Mouse (Mus musculus): ENCODE measurements at regions not wholly inside any gene's neighbourhood (a gene's known extent, or its start where the extent isn't known, plus 50 kb on each side); places are given as distances from the start of the nearest gene placed in this dataset.

DNA sequence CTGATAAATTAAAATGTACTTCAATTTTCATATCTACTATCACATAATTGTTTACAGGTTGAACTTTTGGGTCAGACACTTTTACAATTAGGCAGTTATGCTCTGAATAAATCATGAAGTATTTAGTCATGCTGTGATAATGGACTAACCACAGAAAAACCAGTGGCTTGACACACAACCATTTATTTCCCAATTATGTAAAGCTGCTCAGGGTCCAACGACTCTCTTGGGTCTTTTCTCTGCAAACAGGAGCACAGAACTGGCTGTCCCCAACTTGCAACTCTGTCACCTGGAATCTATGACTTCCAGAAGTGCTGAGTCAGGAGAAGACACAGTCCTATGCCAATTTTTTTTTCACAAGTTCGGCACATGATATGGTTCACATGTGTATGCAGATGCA is 214.8 kb downstream of the Kcnj2 start:
- DNase-seq (ENCODE audit: low read depth, low spot score) = no peak

- DNase-seq (ENCODE audit: low read depth, low spot score) = no peak
These were observed 215.5 kb downstream of the Kcnj2 start for GRCm38 (mm10) chr11:111281237-111282160.

- DNase-seq (ENCODE audit: low read depth, low spot score) = no peak
These were observed 216.3 kb downstream of the Kcnj2 start for GRCm38 (mm10) chr11:111282283-111282682.

DNA sequence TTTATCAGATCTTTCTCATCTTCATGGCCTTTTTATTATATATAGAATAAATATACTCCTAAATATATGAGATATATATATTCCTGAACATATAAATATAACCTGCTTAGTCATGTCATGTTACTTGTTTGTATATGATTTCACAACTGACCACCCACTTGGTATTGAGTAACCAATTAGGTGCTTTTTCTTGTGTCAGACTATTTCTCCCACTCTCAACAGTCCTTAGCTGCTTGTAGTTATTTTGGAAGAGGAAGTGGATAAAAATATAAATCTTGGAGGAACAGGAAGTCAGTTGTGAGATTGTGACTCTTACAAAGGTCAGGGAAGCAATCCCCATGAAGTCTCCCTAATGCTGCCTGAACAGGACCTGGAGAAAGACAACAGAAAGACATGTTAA is 224.6 kb downstream of the Kcnj2 start:
- DNase-seq (ENCODE audit: low read depth, low spot score) = no peak

- peak; percentile 29 for DNase-seq (ENCODE audit: low read depth, low spot score)
These were observed 230.4 kb downstream of the Kcnj2 start for GRCm38 (mm10) chr11:111296309-111296721.

GRCm38 (mm10) chr11:111312802-111313201 is 246.8 kb downstream of the Kcnj2 start:
- DNase-seq (ENCODE audit: low read depth, low spot score) = no peak

GRCm38 (mm10) chr11:111313566-111313965 is 247.6 kb downstream of the Kcnj2 start:
- DNase-seq (ENCODE audit: low read depth, low spot score) = no peak

DNA sequence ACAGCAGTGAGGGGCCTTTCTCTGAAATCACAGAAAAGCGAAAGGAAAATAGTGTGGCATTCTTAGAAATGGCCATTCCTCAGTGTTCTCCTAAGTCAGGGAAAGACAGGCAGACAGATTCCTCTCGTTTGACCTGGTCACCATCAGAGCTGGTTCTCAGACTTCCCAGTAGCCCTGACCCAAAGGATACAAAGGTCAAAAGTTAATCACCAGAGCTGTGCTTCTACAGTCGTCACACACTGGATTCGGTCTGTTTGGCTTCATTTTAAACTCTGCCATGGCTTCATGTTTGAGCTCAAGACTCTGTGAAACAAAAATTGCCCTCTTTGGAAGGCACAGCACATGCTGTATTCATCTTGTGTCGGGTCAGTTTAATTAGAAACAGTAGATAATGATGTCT is 255.6 kb downstream of the Kcnj2 start:
- DNase-seq (ENCODE audit: low read depth, low spot score) = no peak

- DNase-seq (ENCODE audit: low read depth, low spot score) = no peak
These were observed 258.6 kb downstream of the Kcnj2 start for GRCm38 (mm10) chr11:111324453-111325010.

DNA sequence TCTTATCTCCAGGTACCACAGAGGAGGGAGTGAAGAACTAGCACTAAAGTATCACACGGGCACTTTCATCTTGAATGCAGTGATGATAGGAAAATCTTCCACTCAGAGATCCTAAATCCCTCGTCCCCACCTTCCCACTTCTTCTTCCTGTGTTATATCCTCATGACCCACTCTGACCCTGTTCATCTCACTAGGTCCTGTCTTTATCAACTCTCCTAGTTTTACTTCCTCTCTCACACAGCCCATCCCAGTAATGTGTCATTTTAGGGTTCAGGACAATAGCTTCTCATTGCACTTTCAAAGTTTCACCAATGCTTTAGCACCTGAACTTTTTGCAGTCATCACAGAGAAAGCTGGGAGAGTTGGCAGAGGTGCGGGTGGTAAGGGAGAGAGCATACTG is 261.0 kb downstream of the Kcnj2 start:
- DNase-seq (ENCODE audit: low read depth, low spot score) = no peak

- DNase-seq (ENCODE audit: low read depth, low spot score) = no peak
These were observed 262.3 kb downstream of the Kcnj2 start for GRCm38 (mm10) chr11:111328258-111328657.

DNA sequence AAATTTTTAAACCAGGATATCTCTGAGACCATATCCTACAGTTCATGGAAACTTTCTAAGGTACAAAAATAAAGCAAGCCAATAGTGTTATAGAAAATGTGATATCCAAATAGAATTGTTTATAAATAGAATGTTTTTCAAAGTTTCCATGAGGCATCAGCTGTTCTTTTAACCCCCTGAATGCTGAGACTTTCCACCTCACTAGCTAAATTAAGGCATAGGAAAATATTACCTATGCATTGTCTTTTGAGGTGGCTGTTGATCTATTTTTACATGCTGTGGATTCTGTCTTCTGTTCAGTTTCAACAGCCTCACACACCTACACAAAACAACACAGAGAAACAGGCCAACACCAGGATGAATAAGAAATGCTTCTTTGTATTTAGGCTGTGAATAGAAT is 265.6 kb downstream of the Kcnj2 start:
- DNase-seq (ENCODE audit: low read depth, low spot score) = no peak

DNA sequence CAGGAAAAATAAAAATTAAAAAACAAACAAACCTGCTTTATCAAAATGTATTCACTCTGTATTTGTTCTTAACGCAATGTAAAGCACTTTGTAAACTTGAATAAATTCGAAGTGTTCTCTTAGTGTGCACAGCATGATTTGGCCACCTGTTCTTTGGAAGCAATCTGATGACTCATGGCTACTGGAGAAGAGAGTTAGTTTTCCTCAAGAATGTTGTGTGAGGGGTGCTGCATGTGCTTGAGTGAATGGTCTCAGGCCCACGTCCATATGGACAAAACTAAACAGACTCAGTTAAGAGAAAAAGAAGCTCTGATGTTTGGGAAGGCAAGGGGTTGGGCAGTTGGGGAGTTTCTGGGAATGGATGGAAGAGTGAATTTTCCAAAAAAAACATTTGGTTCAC is 267.1 kb downstream of the Kcnj2 start:
- no peak for DNase-seq (ENCODE audit: low read depth, low spot score)

DNA sequence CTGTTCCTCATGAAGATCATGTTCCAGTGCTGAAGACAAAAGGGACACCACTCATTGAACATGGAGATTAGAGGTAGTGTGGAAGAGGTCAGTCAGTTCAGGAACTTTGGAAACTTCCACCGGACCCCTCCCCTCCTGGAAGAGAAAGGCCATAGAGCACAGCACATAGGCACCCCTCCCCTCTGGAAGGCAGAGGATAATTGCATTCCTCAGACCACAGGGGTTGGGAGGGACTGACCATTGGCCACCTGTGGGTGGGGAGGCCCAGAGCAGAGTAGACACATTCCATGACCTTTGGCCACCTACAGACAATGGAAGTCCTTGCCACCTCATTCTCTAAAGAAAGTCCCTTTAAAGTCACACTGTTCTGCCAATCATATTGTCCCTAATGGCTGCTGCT is 281.6 kb downstream of the Kcnj2 start:
- DNase-seq (ENCODE audit: low read depth, low spot score) = no peak

DNA sequence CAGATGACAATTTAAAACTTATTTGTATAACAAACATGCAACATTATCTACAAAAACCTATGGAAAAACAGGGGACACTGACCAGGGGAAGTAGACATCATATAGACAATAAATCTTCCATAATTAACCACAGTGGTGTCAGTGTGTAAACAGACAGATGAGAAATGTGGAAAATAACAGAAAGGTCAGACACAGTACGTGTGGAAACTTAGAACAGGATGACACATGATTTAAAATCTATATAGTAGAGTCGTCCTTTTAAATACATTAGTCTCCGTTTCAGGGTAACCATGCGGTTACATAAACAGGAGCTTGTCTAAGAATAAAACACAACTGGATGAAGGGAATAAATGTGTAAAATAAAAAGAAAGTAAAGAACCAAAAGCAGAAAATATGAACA is 284.1 kb downstream of the Kcnj2 start:
- no peak for DNase-seq (ENCODE audit: low read depth, low spot score)

DNA sequence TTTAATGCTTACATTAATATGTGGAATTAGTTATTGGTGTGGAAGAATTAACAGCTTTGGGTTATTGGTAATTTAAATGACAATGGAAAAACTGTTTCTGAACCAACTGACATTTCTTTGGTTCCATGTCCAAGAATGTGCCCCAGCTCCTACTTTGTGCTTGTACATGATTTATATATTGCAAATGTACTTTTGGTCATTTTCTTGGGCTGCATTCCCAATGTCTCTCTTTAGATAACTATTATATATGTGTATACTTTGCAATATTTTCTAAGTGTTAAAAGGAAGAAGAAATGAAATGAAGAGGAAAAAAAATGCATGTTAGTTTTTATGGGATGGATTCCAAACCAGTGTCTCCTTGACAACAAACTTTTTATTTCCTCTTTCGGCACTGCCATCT is 297.4 kb downstream of the Kcnj2 start:
- DNase-seq (ENCODE audit: low read depth, low spot score) = no peak

DNA sequence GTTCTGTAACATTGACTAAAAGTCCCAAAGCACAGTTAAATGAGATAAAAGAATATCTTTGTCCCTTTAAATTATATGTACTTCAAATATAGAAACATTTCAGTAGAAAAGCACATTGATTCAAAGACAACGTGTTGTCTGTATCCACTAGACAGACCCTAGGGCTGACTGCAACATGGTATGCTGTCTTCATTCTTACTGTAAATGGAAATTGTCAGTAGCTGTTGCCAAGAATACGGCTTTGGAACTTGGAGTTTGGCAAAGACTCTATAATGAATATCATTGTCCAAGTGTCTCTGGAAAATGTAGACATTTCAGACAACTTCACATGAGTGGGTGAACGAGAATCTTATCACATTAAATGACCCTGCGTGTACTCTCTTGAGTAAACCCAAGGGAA is 311.2 kb downstream of the Kcnj2 start:
- no peak for DNase-seq (ENCODE audit: low read depth, low spot score)

DNA sequence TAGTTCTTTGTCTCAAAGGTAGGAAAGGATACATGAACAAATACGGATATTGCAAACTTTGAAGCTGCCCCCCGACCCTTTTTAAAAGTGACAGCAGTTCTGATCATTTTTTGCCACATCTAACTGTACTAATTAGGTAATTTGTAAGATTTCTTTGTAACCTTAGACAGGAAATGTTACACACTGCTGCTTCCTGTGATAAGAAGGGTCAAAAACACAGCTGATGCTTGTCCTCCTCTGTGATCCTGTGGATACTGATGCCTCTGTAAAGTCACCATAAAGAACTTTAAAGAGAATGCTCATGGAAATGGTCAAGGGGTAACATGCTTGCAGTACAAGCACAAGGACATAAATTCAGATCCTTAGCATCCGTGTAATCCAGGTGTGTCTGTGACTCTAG is 313.9 kb downstream of the Kcnj2 start:
- DNase-seq (ENCODE audit: low read depth, low spot score) = no peak

- no peak for DNase-seq (ENCODE audit: low read depth, low spot score)
These were observed 332.7 kb downstream of the Kcnj2 start for GRCm38 (mm10) chr11:111398706-111399105.

DNA sequence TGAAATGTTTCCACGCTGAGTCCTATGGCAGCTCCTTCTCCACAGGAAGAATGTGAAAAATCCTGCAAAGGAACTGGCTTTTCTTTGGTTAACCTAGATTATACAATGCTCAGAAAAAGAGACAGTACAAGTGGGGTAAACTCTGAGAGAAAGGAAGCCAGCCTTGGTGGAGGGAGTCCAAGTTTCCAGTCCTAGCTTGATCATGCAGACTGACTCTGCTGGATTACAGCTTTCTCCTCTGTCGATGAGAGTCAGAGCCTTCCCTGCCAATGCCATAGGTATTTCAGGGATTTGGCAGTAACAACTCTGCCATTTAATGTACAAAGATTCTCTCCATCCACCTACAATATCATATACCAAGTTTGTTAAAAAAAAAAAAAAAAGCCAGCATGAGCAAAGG is 343.3 kb downstream of the Kcnj2 start:
- DNase-seq (ENCODE audit: low read depth, low spot score) = no peak

GRCm38 (mm10) chr11:111424871-111425270 is 358.9 kb downstream of the Kcnj2 start:
- no peak for DNase-seq (ENCODE audit: low read depth, low spot score)

GRCm38 (mm10) chr11:111426715-111427114 is 360.8 kb downstream of the Kcnj2 start:
- no peak for DNase-seq (ENCODE audit: low read depth, low spot score)

DNA sequence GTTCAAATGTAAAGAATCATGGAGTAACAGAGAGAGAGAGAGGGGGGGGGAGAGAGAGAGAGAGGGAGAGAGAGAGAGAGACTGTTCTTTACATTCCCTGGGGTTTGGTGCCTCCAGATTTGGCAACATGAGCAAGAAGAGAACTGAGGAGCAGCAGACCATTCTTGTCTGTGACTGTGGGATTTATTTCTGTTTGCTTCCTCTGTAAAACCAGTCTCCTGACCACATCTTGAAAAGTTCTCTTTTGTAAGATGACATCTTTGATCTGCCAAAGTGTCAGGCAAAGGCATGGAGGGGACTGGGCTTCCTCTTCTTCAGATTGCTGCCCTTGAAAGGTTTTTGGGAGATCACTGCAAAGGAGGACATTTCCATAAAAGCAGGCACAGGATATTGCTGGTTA is 376.3 kb downstream of the Kcnj2 start:
- DNase-seq (ENCODE audit: low read depth, low spot score) = no peak
